Mouse (Mus musculus): ENCODE measurements around the gene Clic3. TPM values are rescaled to one million over a fixed set of nuclear protein-coding genes. Genes with fewer than 3 reads are reported as not detected.

The Clic3 gene
- total RNA-seq (2023; ENCODE audit: inconsistent age), result 0.80 TPM in 1 of 4 replicates, not detected in the others

GRCm38 (mm10) chr2:25456205-25456953 is at the start of gene Clic3:
TSS of gene Clic3 (plus strand) at chr2:25456838.

GRCm38 (mm10) chr2:25422587-25423410 is 33.8 kb upstream of the Clic3 start, which contains the start of gene Fut7:
TSS of gene Fut7 (plus strand) at chr2:25423267.

GRCm38 (mm10) chr2:25428442-25429236 is 28.0 kb upstream of the Clic3 start, which contains the start of gene Abca2:
TSS of gene Abca2 (plus strand) at chr2:25428703.

GRCm38 (mm10) chr2:25460551-25461309 is 4.1 kb downstream of the Clic3 start, which contains the start of gene Paxx:
TSS of gene Paxx (minus strand) at chr2:25461094.

GRCm38 (mm10) chr2:25469969-25470368 is 13.3 kb downstream of the Clic3 start, which contains the start of gene Ptgds:
TSS of gene Ptgds (minus strand) at chr2:25470046.

GRCm38 (mm10) chr2:25493476-25493961 is 36.9 kb downstream of the Clic3 start, which contains the start of gene Lcn12:
TSS of gene Lcn12 (minus strand) at chr2:25493911.

GRCm38 (mm10) chr2:25500576-25501405 is 44.2 kb downstream of the Clic3 start, which contains the start of gene Fbxw5:
TSS of gene Fbxw5 (plus strand) at chr2:25500750.

GRCm38 (mm10) chr2:25501593-25502486 is 45.2 kb downstream of the Clic3 start, which contains the start of gene C8g:
TSS of gene C8g (minus strand) at chr2:25501719.

Other genes with a start within 250 kb of the Clic3 start
- 71.2 to 97.5 TPM (median 84.8 TPM) in 4 replicates for gene Nelfb, start 245.3 kb upstream of the Clic3 start, total RNA-seq (2023; ENCODE audit: inconsistent age)
- not detected in 4 replicates for gene Stpg3, start 242.2 kb upstream of the Clic3 start, total RNA-seq (2023; ENCODE audit: inconsistent age)
- not detected in 4 replicates for gene Fam166a, start 238.1 kb upstream of the Clic3 start, total RNA-seq (2023; ENCODE audit: inconsistent age)
- 114 to 127 TPM (median 119 TPM) in 4 replicates for gene Tubb4b, start 232.1 kb upstream of the Clic3 start, total RNA-seq (2023; ENCODE audit: inconsistent age)
- not detected in 4 replicates for gene Slc34a3, start 222.5 kb upstream of the Clic3 start, total RNA-seq (2023; ENCODE audit: inconsistent age)
- not detected in 4 replicates for gene Rnf224, start 220.1 kb upstream of the Clic3 start, total RNA-seq (2023; ENCODE audit: inconsistent age)
- gene Rnf208, start 214.6 kb upstream of the Clic3 start, total RNA-seq (2023; ENCODE audit: inconsistent age), result 0.51 TPM in 1 of 4 replicates, not detected in the others
- gene Cysrt1, start 214.4 kb upstream of the Clic3 start, total RNA-seq (2023; ENCODE audit: inconsistent age), result not detected in 4 replicates
- gene AL732309.1, start 210.0 kb upstream of the Clic3 start, total RNA-seq (2023; ENCODE audit: inconsistent age), result 6.2 to 11.8 TPM (median 9.7 TPM) in 4 replicates
- gene Tmem203, start 201.4 kb upstream of the Clic3 start, total RNA-seq (2023; ENCODE audit: inconsistent age), result 17.0 to 23.1 TPM (median 22.3 TPM) in 4 replicates
- 11.7 to 16.8 TPM (median 12.7 TPM) in 4 replicates for gene Tprn, start 194.2 kb upstream of the Clic3 start, total RNA-seq (2023; ENCODE audit: inconsistent age)
- 36.2 to 41.2 TPM (median 39.2 TPM) in 4 replicates for gene Ssna1, start 184.4 kb upstream of the Clic3 start, total RNA-seq (2023; ENCODE audit: inconsistent age)
- gene Anapc2, start 184.4 kb upstream of the Clic3 start, total RNA-seq (2023; ENCODE audit: inconsistent age), result 99.6 to 125 TPM (median 108 TPM) in 4 replicates
- not detected in 4 replicates for gene Tmem210, start 168.7 kb upstream of the Clic3 start, total RNA-seq (2023; ENCODE audit: inconsistent age)
- gene Lrrc26, start 166.9 kb upstream of the Clic3 start, total RNA-seq (2023; ENCODE audit: inconsistent age), result not detected in 4 replicates
- not detected in 4 replicates for gene Grin1, start 137.7 kb upstream of the Clic3 start, total RNA-seq (2023; ENCODE audit: inconsistent age)
- gene Man1b1, start 124.5 kb upstream of the Clic3 start, total RNA-seq (2023; ENCODE audit: inconsistent age), result 38.3 to 49.0 TPM (median 42.3 TPM) in 4 replicates
- 34.8 to 44.7 TPM (median 42.3 TPM) in 4 replicates for gene Dpp7, start 100.5 kb upstream of the Clic3 start, total RNA-seq (2023; ENCODE audit: inconsistent age)
- gene Uap1l1, start 91.2 kb upstream of the Clic3 start, total RNA-seq (2023; ENCODE audit: inconsistent age), result 29.6 to 32.3 TPM (median 30.7 TPM) in 4 replicates
- 0.94 to 1.4 TPM (median 1.1 TPM) in 4 replicates for gene Sapcd2, start 84.5 kb upstream of the Clic3 start, total RNA-seq (2023; ENCODE audit: inconsistent age)
- gene Entpd2, start 61.0 kb upstream of the Clic3 start, total RNA-seq (2023; ENCODE audit: inconsistent age), result not detected in 4 replicates
- not detected in 4 replicates for gene Npdc1, start 57.5 kb upstream of the Clic3 start, total RNA-seq (2023; ENCODE audit: inconsistent age)
- gene Fut7, start 33.6 kb upstream of the Clic3 start, total RNA-seq (2023; ENCODE audit: inconsistent age), result 0.24 TPM in 1 of 4 replicates, not detected in the others
- gene Abca2, start 28.1 kb upstream of the Clic3 start, total RNA-seq (2023; ENCODE audit: inconsistent age), result 36.8 to 44.5 TPM (median 42.0 TPM) in 4 replicates
- 111 to 124 TPM (median 114 TPM) in 4 replicates for gene Paxx, start 4.3 kb downstream of the Clic3 start, total RNA-seq (2023; ENCODE audit: inconsistent age)
- not detected in 4 replicates for gene Ptgds, start 13.2 kb downstream of the Clic3 start, total RNA-seq (2023; ENCODE audit: inconsistent age)
- gene Lcn12, start 37.1 kb downstream of the Clic3 start, total RNA-seq (2023; ENCODE audit: inconsistent age), result not detected in 4 replicates
- gene Fbxw5, start 43.9 kb downstream of the Clic3 start, total RNA-seq (2023; ENCODE audit: inconsistent age), result 69.9 to 80.2 TPM (median 72.7 TPM) in 4 replicates
- 0.45 to 2.0 TPM (median 0.80 TPM) in 4 replicates for gene C8g, start 44.9 kb downstream of the Clic3 start, total RNA-seq (2023; ENCODE audit: inconsistent age)
- gene Traf2, start 90.1 kb downstream of the Clic3 start, total RNA-seq (2023; ENCODE audit: inconsistent age), result 48.8 to 61.5 TPM (median 56.4 TPM) in 4 replicates
- 111 to 137 TPM (median 123 TPM) in 4 replicates for gene Edf1, start 101.0 kb downstream of the Clic3 start, total RNA-seq (2023; ENCODE audit: inconsistent age)
- gene Mamdc4, start 118.0 kb downstream of the Clic3 start, total RNA-seq (2023; ENCODE audit: inconsistent age), result 1.8 to 3.7 TPM (median 2.4 TPM) in 4 replicates
- gene Phpt1, start 118.4 kb downstream of the Clic3 start, total RNA-seq (2023; ENCODE audit: inconsistent age), result 15.5 to 23.8 TPM (median 21.3 TPM) in 4 replicates
- gene Ajm1, start 124.9 kb downstream of the Clic3 start, total RNA-seq (2023; ENCODE audit: inconsistent age), result 0.15 to 0.42 TPM (median 0.19 TPM) in 4 replicates
- 84.7 to 117 TPM (median 104 TPM) in 4 replicates for gene Rabl6, start 151.7 kb downstream of the Clic3 start, total RNA-seq (2023; ENCODE audit: inconsistent age)
- not detected in 4 replicates for gene Ccdc183, start 160.8 kb downstream of the Clic3 start, total RNA-seq (2023; ENCODE audit: inconsistent age)
- gene Tmem141, start 165.2 kb downstream of the Clic3 start, total RNA-seq (2023; ENCODE audit: inconsistent age), result 0.99 to 2.1 TPM (median 1.3 TPM) in 3 of 4 replicates, not detected in the other
- gene Fcna, start 171.2 kb downstream of the Clic3 start, total RNA-seq (2023; ENCODE audit: inconsistent age), result 4.0 to 8.2 TPM (median 6.6 TPM) in 4 replicates
- gene Lcn8, start 196.3 kb downstream of the Clic3 start, total RNA-seq (2023; ENCODE audit: inconsistent age), result not detected in 4 replicates
- not detected in 4 replicates for gene Lcn5, start 201.1 kb downstream of the Clic3 start, total RNA-seq (2023; ENCODE audit: inconsistent age)
- gene Lcn6, start 219.9 kb downstream of the Clic3 start, total RNA-seq (2023; ENCODE audit: inconsistent age), result not detected in 4 replicates
- not detected in 4 replicates for gene Lcn10, start 225.9 kb downstream of the Clic3 start, total RNA-seq (2023; ENCODE audit: inconsistent age)
- not detected in 4 replicates for gene Obp2a, start 243.2 kb downstream of the Clic3 start, total RNA-seq (2023; ENCODE audit: inconsistent age)
- gene Bmyc, start 249.9 kb downstream of the Clic3 start, total RNA-seq (2023; ENCODE audit: inconsistent age), result 28.3 to 34.8 TPM (median 29.7 TPM) in 4 replicates

All from B cell, adult (primary cell).